Mouse (Mus musculus) ES-Bruce4 (cell line): ENCODE measurements around the gene Foxp1. TPM values are rescaled to one million over a fixed set of nuclear protein-coding genes. Genes with fewer than 3 reads are reported as not detected.

Experiments
- H3K27ac ChIP-seq: 2 replicates; pipeline ENCODE4 v1.5.1; 2012; ENCODE audit warnings: low read length, inconsistent platforms; ENCODE audit not compliant: insufficient read depth
- H3K27me3 ChIP-seq: 2 replicates; pipeline ENCODE4 v1.6.1; 2012; ENCODE audit warnings: mild to moderate bottlenecking, low read length, inconsistent platforms; ENCODE audit not compliant: control insufficient read depth, poor library complexity, insufficient read depth, severe bottlenecking
- H3K36me3 ChIP-seq: 2 replicates; pipeline ENCODE4 v1.6.1; 2012; ENCODE audit warnings: inconsistent platforms, mild to moderate bottlenecking, low read length, moderate library complexity; ENCODE audit not compliant: control insufficient read depth, poor library complexity, insufficient read depth, severe bottlenecking
- H3K4me1 ChIP-seq: one replicate; pipeline ENCODE4 v1.8.1; 2011; ENCODE audit warnings: low read length; ENCODE audit not compliant: control insufficient read depth, insufficient read depth
- H3K4me3 ChIP-seq: 2 replicates; pipeline ENCODE4 v1.5.1; 2011; ENCODE audit warnings: low read depth, mild to moderate bottlenecking, low read length
- H3K9ac ChIP-seq: 2 replicates; pipeline ENCODE4 v1.6.1; 2012; ENCODE audit warnings: low read depth, mild to moderate bottlenecking, inconsistent platforms; ENCODE audit not compliant: poor library complexity, severe bottlenecking
- H3K9me3 ChIP-seq: replicated peaks from 2 replicates; pipeline ENCODE4 v1.6.1; 2012; ENCODE audit warnings: mild to moderate bottlenecking, low read length, inconsistent platforms; ENCODE audit not compliant: control insufficient read depth, poor library complexity, insufficient read depth, severe bottlenecking
- CTCF ChIP-seq: IDR thresholded peaks from one replicate; pipeline ENCODE4 v1.8.1; 2011; ENCODE audit warnings: low read depth, low read length
- EP300 ChIP-seq: IDR thresholded peaks from 2 replicates; pipeline ENCODE4 v1.6.1; 2011; ENCODE audit warnings: low read depth, low read length; ENCODE audit not compliant: insufficient read depth
- POLR2A ChIP-seq: IDR thresholded peaks from one replicate; pipeline ENCODE4 v1.8.1; 2011; ENCODE audit warnings: low read length; ENCODE audit not compliant: insufficient read depth
- polyA plus RNA-seq: library from polyadenylated mRNA; stranded (reverse); fragments of >200 nt; gene quantifications from 2 replicates; pipeline ENCODE4 v1.2.4, GENCODE M21; 2011; ENCODE audit warnings: low read depth; ENCODE audit not compliant: missing spikeins, insufficient read depth, insufficient read length

The Foxp1 gene
- polyA plus RNA-seq, 1 experiment: 33.5 TPM

GRCm38 (mm10) chr6:99484197-99484725 lies 38.3 kb downstream of the Foxp1 start:
- Histone ChIP-seq H3K36me3 (no peaks in the 10 kb centered on the region), H3K27me3 (no peaks in the 10 kb centered on the region), H3K4me1 (no peaks in the 10 kb centered on the region), H3K4me3 (no peak overlapping the region), H3K27ac (no peak overlapping the region), H3K9ac (no peak overlapping the region), H3K9me3 (no peaks in the 10 kb centered on the region)
- TF ChIP-seq EP300: no peak

DNA sequence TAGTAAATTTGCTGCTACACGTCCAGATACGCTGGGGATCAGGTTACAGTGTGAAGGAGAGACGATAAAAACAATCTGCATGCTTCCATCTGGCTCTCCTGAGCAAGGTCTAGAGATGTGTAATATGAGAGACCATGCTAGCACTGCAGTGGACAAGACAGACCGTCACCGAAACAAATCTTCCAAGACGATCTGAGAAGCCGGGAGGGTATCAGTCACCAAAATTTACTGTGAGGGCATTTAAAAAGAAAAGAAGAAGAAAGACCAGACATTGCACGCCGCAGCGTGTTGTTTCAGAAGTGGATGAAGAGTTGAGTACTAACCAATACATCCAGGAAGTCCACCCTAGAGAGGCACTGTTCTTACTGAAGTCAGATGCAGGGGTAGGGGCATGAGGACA lies 39.0 kb downstream of the Foxp1 start:
- Histone ChIP-seq H3K27ac (no peak overlapping the region), H3K36me3 (no peaks in the 10 kb centered on the region), H3K4me1 (no peaks in the 10 kb centered on the region), H3K9me3 (no peaks in the 10 kb centered on the region), H3K27me3 (no peaks in the 10 kb centered on the region), H3K4me3 (no peak overlapping the region), H3K9ac (no peak overlapping the region)
- TF ChIP-seq POLR2A (no peak), CTCF (no peak), EP300 (no peak)

DNA sequence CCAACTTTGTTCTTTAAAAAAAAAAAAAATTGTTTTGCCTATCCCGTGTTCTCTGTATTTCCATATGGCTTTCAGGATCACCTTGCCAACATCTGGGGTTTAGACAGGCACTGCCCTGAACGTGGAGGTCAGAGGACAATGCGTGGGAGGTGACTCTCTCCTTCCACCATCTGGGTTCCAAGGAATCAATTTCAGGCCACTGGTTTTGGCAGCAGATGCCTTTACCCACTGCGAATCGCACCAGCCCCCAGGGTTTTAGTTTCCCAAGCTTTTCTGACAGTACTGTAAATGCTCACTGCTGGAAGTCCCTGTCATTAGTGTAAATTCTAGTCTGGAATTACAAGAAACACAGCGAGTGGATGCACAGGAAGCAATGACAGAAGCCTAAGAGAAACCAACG lies 41.0 kb downstream of the Foxp1 start:
- Histone ChIP-seq H3K36me3 (no peaks in the 10 kb centered on the region), H3K27ac (no peak overlapping the region), H3K9me3 (no peaks in the 10 kb centered on the region), H3K4me3 (no peak overlapping the region), H3K27me3 (no peaks in the 10 kb centered on the region), H3K4me1 (no peaks in the 10 kb centered on the region), H3K9ac (no peak overlapping the region)
- TF ChIP-seq POLR2A (no peak), CTCF (no peak), EP300 (no peak)

- H3K4me3 ChIP-seq: no peak overlapping the region
- no peak overlapping the region for H3K27ac ChIP-seq
- H3K9ac ChIP-seq: no peak overlapping the region
- H3K4me1 ChIP-seq: no peaks in the 10 kb centered on the region
- H3K9me3 ChIP-seq: no peaks in the 10 kb centered on the region
- H3K36me3 ChIP-seq: no peaks in the 10 kb centered on the region
- no peaks in the 10 kb centered on the region for H3K27me3 ChIP-seq
- no peak for TF ChIP-seq CTCF
- TF ChIP-seq EP300: no peak
These were observed 43.5 kb downstream of the Foxp1 start for GRCm38 (mm10) chr6:99478873-99479650.

DNA sequence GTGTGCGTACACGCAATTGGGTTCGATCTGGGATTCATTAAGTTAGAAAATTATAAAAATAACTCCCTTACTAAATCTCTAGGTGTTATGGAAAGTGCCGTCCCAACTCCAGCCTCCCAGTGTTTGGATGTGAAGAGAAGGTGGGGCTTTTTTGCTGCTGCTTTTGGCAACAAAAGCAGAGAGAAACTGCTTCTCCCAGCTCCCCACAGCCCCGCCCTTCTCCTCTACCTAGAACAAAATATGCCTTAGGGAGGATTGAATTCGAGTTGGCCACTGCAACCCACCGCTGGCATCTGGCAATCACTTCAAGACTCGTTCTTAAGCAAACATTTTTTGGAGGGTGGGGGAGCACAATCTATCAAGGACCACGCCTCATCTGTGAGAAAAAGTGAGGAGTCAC lies 47.5 kb downstream of the Foxp1 start:
- TF ChIP-seq CTCF (no peak), EP300 (no peak), POLR2A (no peak)
- Histone ChIP-seq H3K9me3 (no peaks in the 10 kb centered on the region), H3K4me3 (no peak overlapping the region), H3K36me3 (no peaks in the 10 kb centered on the region), H3K9ac (no peak overlapping the region), H3K4me1 (no peaks in the 10 kb centered on the region), H3K27me3 (no peaks in the 10 kb centered on the region), H3K27ac (no peak overlapping the region)

- TF ChIP-seq CTCF (no peak), EP300 (no peak), POLR2A (no peak)
- H3K4me3 ChIP-seq: no peak overlapping the region
- H3K27me3 ChIP-seq: no peaks in the 10 kb centered on the region
- H3K27ac ChIP-seq: no peak overlapping the region
- H3K9ac ChIP-seq: no peak overlapping the region
- no peaks in the 10 kb centered on the region for H3K36me3 ChIP-seq
- no peaks in the 10 kb centered on the region for H3K4me1 ChIP-seq
- H3K9me3 ChIP-seq: no peaks in the 10 kb centered on the region
These were observed 51.6 kb downstream of the Foxp1 start for GRCm38 (mm10) chr6:99470906-99471305.
